Mouse (Mus musculus) forebrain, embryonic 11.5 days (tissue): ENCODE results near the gene Trex1. TPM values are rescaled to one million over a fixed set of nuclear protein-coding genes. Genes with fewer than 3 reads are reported as not detected.

Experiments
- ATAC-seq: fragments of 200-750 bp; cut with Nextera tagmentation; replicated peaks from 2 replicates; pipeline ENCODE4 v1.8.0; 2017; ENCODE audit warnings: moderate TSS enrichment; ENCODE audit not compliant: low FRiP score
- DNase-seq: peaks from one replicate; pipeline ENCODE4 v3.0.0-alpha.2; 2017; ENCODE audit warnings: low spot score
- H3K27ac ChIP-seq: fragments of 300-500 bp; sonication (generic); 2 replicates; pipeline ENCODE4 v1.5.1; 2014; ENCODE audit warnings: low read depth, low read length
- H3K27me3 ChIP-seq: fragments of 300-500 bp; sonication (generic); 2 replicates; pipeline ENCODE4 v1.6.1; 2014; ENCODE audit warnings: mild to moderate bottlenecking, low read length, mixed read lengths; ENCODE audit not compliant: control insufficient read depth, insufficient read depth
- H3K36me3 ChIP-seq: fragments of 300-500 bp; sonication (generic); 2 replicates; pipeline ENCODE4 v1.6.1; 2014; ENCODE audit warnings: mild to moderate bottlenecking, low read length, moderate library complexity, mixed read lengths; ENCODE audit not compliant: control insufficient read depth, insufficient read depth
- H3K4me1 ChIP-seq: fragments of 300-500 bp; sonication (generic); replicated peaks from 2 replicates; pipeline ENCODE4 v1.6.1; 2014; ENCODE audit warnings: low read length, mixed read lengths; ENCODE audit not compliant: control insufficient read depth, insufficient read depth
- H3K4me2 ChIP-seq: fragments of 300-500 bp; sonication (generic); 2 replicates; pipeline ENCODE4 v1.6.1; 2014; ENCODE audit warnings: low read depth, mild to moderate bottlenecking, low read length, moderate library complexity, mixed read lengths; ENCODE audit not compliant: severe bottlenecking
- H3K4me3 ChIP-seq: fragments of 300-500 bp; sonication (generic); 2 replicates; pipeline ENCODE4 v1.5.1; 2014; ENCODE audit warnings: low read depth, low read length
- H3K9ac ChIP-seq: fragments of 300-500 bp; sonication (generic); 2 replicates; pipeline ENCODE4 v1.6.1; 2014; ENCODE audit warnings: low read length
- H3K9me3 ChIP-seq: fragments of 300-500 bp; sonication (generic); 2 replicates; pipeline ENCODE4 v1.6.1; 2016; ENCODE audit warnings: low read length, mixed read lengths; ENCODE audit not compliant: control insufficient read depth
- WGBS: fragments of 180-500 bp; shearing (Covaris S2); extraction: QIAGEN DNeasy Blood & Tissue Kit; methylation state at CpG from one replicate; pipeline ENCODE4 v1.1.7; 2014; 5-methylcytosine and 5-hydroxymethylcytosine counted together
- polyA plus RNA-seq: library from polyadenylated mRNA; unstranded; fragments of >200 nt; fragmentation: Nextera tagmentation; extraction: Ambion mirVana; gene quantifications from 2 replicates; pipeline ENCODE4 v1.2.1, GENCODE M21; 2014

Gene Trex1
- polyA plus RNA-seq, 1 experiment from 2014 or later = 5.9 TPM

DNA sequence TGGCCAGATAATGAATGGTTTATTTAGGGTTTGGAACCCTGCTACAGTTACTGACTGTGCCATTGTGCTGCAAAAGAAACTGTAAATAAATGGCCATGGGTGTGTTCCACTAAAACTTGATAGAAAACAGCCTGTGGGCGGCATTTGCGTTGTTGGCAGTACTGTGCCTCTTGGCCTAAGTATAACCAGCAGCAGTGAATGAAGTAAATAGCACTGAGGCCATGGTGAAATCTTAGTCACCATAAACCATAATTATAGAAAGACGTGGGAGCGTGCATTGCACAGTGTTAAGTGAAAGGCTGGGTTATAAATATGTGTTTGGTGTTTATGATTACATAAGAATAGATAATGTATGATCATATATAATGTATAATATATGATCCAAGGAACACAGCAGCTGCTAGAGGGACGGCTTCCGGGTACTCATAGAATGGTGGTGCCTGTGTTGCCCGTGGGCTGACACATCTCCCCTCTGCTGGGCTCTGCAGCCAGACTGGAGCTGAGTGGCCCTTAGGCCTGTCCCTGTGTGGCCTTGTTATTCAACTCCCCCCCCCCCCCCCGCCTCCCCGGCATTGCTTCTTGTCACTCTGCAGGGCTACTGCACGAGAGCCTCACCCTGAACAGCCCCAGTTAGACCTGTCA lies 50.4 kb downstream of the Trex1 start:
- Histone ChIP-seq H3K9me3 (no peaks in the 10 kb centered on the region), H3K4me3 (no peak overlapping the region), H3K4me2 (no peak overlapping the region), H3K27me3 (no peaks in the 10 kb centered on the region), H3K4me1 (no peaks in the 10 kb centered on the region; the same call in 1 of the 2 replicates), H3K36me3 (no peaks in the 10 kb centered on the region), H3K27ac (no peak overlapping the region), H3K9ac (no peak overlapping the region)
- 79% methylated on average over 10 of the region's 10 CpGs for WGBS
- ATAC-seq (no peak), DNase-seq (no peak)

- H3K27me3 ChIP-seq = no peaks in the 10 kb centered on the region
- H3K9me3 ChIP-seq = no peaks in the 10 kb centered on the region
- H3K4me2 ChIP-seq = no peak overlapping the region
- DNase-seq (no peak), ATAC-seq (no peak)
- H3K9ac ChIP-seq = no peak overlapping the region
- 78% methylated on average over 9 of the region's 9 CpGs for WGBS
- H3K4me1 ChIP-seq = no peaks in the 10 kb centered on the region; the same call in 1 of the 2 replicates
- H3K36me3 ChIP-seq = no peaks in the 10 kb centered on the region
- H3K27ac ChIP-seq = no peak overlapping the region
- no peak overlapping the region for H3K4me3 ChIP-seq
These were observed 51.5 kb downstream of the Trex1 start for GRCm38 (mm10) chr9:109008081-109008480.

Other genes with a start within 250 kb of the Trex1 start
- 6.9 and 9.4 TPM in 2 replicates for gene Celsr3, start 233.4 kb downstream of the Trex1 start, polyA plus RNA-seq
- gene Slc26a6, start 206.5 kb downstream of the Trex1 start, polyA plus RNA-seq = 12.6 and 12.7 TPM in 2 replicates
- gene Tmem89, start 145.1 kb downstream of the Trex1 start, polyA plus RNA-seq = not detected in 2 replicates
- 395 and 436 TPM in 2 replicates for gene Uqcrc1, start 123.1 kb downstream of the Trex1 start, polyA plus RNA-seq
- gene Col7a1, start 106.1 kb downstream of the Trex1 start, polyA plus RNA-seq = 2.2 and 3.7 TPM in 2 replicates
- gene Ucn2, start 73.7 kb downstream of the Trex1 start, polyA plus RNA-seq = not detected in 2 replicates
- 12.5 and 12.8 TPM in 2 replicates for gene Pfkfb4, start 68.0 kb downstream of the Trex1 start, polyA plus RNA-seq
- gene Shisa5, start 21.2 kb downstream of the Trex1 start, polyA plus RNA-seq = 30.4 and 33.9 TPM in 2 replicates
- gene Atrip, start 14.4 kb upstream of the Trex1 start, polyA plus RNA-seq = 28.1 and 32.1 TPM in 2 replicates
- 13.2 and 17.4 TPM in 2 replicates for gene Ccdc51, start 22.8 kb upstream of the Trex1 start, polyA plus RNA-seq
- gene Tma7, start 22.9 kb upstream of the Trex1 start, polyA plus RNA-seq = 671 and 746 TPM in 2 replicates
- 27.3 and 28.3 TPM in 2 replicates for gene Plxnb1, start 35.7 kb upstream of the Trex1 start, polyA plus RNA-seq
- gene Fbxw21, start 102.3 kb upstream of the Trex1 start, polyA plus RNA-seq = not detected in 2 replicates
- gene Fbxw13, start 136.2 kb upstream of the Trex1 start, polyA plus RNA-seq = not detected in 2 replicates
- gene Fbxw20, start 175.0 kb upstream of the Trex1 start, polyA plus RNA-seq = not detected in 2 replicates
- not detected in 2 replicates for gene Fbxw14, start 227.9 kb upstream of the Trex1 start, polyA plus RNA-seq